Mouse (Mus musculus) embryonic facial prominence, embryonic 13.5 days (tissue): ENCODE results near the gene Cldnd1. TPM values are rescaled to one million over a fixed set of nuclear protein-coding genes. Genes with fewer than 3 reads are reported as not detected.

Experiments used
- ATAC-seq: fragments of 200-750 bp; cut with Nextera tagmentation; 2 replicates; pipeline ENCODE4 v1.8.0; 2017; ENCODE audit warnings: low read depth; ENCODE audit not compliant: insufficient number of reproducible peaks, insufficient read depth, low FRiP score, low TSS enrichment
- H3K27ac ChIP-seq: fragments of 300-500 bp; sonication (generic); 2 replicates; pipeline ENCODE4 v1.5.1; 2015; ENCODE audit warnings: moderate library complexity, mild to moderate bottlenecking, inconsistent platforms
- H3K27me3 ChIP-seq: fragments of 300-500 bp; sonication (generic); 2 replicates; pipeline ENCODE4 v1.6.1; 2015; ENCODE audit warnings: mild to moderate bottlenecking, inconsistent platforms
- H3K36me3 ChIP-seq: fragments of 300-500 bp; sonication (generic); 2 replicates; pipeline ENCODE4 v1.6.1; 2015; ENCODE audit warnings: mild to moderate bottlenecking, inconsistent platforms
- H3K4me1 ChIP-seq: fragments of 300-500 bp; sonication (generic); 2 replicates; pipeline ENCODE4 v1.6.1; 2015; ENCODE audit warnings: inconsistent platforms
- H3K4me2 ChIP-seq: fragments of 300-500 bp; sonication (generic); 2 replicates; pipeline ENCODE4 v1.6.1; 2015; ENCODE audit warnings: moderate library complexity, mild to moderate bottlenecking, inconsistent platforms
- H3K4me3 ChIP-seq: fragments of 300-500 bp; sonication (generic); 2 replicates; pipeline ENCODE4 v1.5.1; 2015; ENCODE audit warnings: mild to moderate bottlenecking, inconsistent platforms
- H3K9ac ChIP-seq: fragments of 300-500 bp; sonication (generic); 2 replicates; pipeline ENCODE4 v1.6.1; 2015; ENCODE audit warnings: mild to moderate bottlenecking, inconsistent platforms
- H3K9me3 ChIP-seq: fragments of 300-500 bp; sonication (generic); 2 replicates; pipeline ENCODE4 v1.6.1; 2016; ENCODE audit warnings: inconsistent platforms
- WGBS: fragments of 180-500 bp; shearing (Covaris S2); methylation state at CpG from one replicate; pipeline ENCODE4 v1.1.7; 2015; ENCODE audit warnings: mixed read lengths; 5-methylcytosine and 5-hydroxymethylcytosine counted together
- polyA plus RNA-seq: library from polyadenylated mRNA; unstranded; fragments of >200 nt; fragmentation: Nextera tagmentation; extraction: Ambion mirVana; gene quantifications from 2 replicates; pipeline ENCODE4 v1.2.1, GENCODE M21; 2015

Gene Cldnd1
- polyA plus RNA-seq, 1 experiment from 2014 or later, result 134 TPM

GRCm38 (mm10) chr16:58712221-58712620, 15.5 kb upstream of the Cldnd1 start:
- ATAC-seq, result no peak
- 49% methylated on average over 8 of the region's 8 CpGs for WGBS
- H3K27me3 ChIP-seq, result no peaks in the 10 kb centered on the region
- no peak overlapping the region for H3K4me3 ChIP-seq
- peak overlapping the region; percentile 21; the same call in 1 of the 2 replicates for H3K4me2 ChIP-seq
- H3K9ac ChIP-seq, result no peak overlapping the region
- no peaks in the 10 kb centered on the region for H3K9me3 ChIP-seq
- H3K4me1 ChIP-seq, result no peaks in the 10 kb centered on the region
- no peak overlapping the region for H3K27ac ChIP-seq
- H3K36me3 ChIP-seq, result no peaks in the 10 kb centered on the region

DNA sequence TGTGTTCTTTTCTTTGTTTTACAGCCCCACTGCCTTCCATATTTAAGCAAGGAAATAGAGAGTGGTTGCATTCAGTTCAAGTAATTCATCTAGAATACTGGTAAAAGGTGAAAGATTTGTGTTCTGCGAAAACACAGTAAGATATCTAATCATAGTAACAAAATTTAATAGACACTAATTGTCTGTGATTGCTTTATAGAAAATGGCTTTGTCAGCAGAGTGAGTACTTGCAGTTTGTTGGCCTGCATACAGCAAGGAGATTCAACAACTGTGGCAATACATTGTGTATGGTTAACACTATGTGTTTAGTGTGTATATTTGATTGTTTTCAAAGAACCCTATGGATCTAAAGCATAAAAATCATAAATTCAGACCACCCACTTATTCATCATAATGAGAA, 14.6 kb upstream of the Cldnd1 start:
- WGBS, result 89% methylated on average over 1 of the region's 1 CpGs
- H3K4me1 ChIP-seq, result no peaks in the 10 kb centered on the region
- H3K27me3 ChIP-seq, result no peaks in the 10 kb centered on the region
- no peak overlapping the region for H3K4me2 ChIP-seq
- no peak overlapping the region for H3K9ac ChIP-seq
- H3K9me3 ChIP-seq, result no peaks in the 10 kb centered on the region
- no peak overlapping the region for H3K4me3 ChIP-seq
- no peaks in the 10 kb centered on the region for H3K36me3 ChIP-seq
- ATAC-seq, result no peak
- no peak overlapping the region for H3K27ac ChIP-seq

DNA sequence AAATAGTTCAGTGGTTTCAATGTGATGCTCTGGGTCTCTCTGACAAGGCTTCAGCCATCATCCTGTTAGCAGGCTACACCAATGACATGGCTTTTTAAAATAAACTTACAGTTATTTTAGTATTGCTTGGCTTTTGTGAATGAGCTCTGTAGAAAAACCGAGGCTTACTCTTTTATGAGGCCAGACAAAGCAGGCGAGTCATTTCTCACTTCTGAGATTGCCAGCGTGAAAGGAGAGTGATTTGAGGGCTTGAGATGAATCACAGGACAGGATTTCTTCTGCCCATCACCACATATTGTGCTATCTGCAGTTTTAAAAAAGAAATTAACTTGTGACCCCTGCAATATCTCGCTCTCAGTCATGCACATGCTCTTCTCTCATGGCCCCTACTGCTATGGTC, 12.7 kb upstream of the Cldnd1 start:
- Histone ChIP-seq H3K27me3 (no peaks in the 10 kb centered on the region), H3K27ac (no peak overlapping the region), H3K4me2 (no peak overlapping the region), H3K4me1 (no peaks in the 10 kb centered on the region), H3K36me3 (no peaks in the 10 kb centered on the region), H3K4me3 (no peak overlapping the region), H3K9me3 (no peaks in the 10 kb centered on the region), H3K9ac (no peak overlapping the region)
- 79% methylated on average over 4 of the region's 4 CpGs for WGBS
- ATAC-seq, result no peak

DNA sequence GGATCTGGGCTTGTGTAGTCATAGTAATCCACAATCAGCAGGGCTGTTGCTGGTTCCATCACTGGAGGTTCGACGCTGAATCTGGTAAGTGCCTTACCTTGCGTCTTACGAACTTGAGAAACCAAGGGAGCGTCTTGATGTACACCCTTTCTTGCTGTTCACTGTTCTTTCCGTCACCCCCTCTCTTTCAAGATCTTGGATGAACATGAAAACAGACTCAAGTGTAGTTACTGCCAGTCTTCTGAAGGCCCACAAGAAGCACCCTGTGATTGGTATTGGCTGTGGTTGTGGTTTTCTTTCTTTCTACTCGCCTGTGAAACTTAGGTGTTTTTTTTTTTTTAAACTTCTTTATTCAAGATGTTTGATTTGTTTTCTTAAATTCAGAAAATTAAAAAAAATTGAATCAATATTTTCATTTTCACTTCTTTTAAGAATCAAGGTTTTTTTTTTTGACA, 9.0 kb upstream of the Cldnd1 start, which contains the start of gene Gpr15:
Gpr15 (minus strand) TSS at position 405 of the 455 bp plus-strand sequence.
- H3K9me3 ChIP-seq, result no peaks in the 10 kb centered on the region
- H3K9ac ChIP-seq, result no peak within 1 kb of the TSS
- no peak within 1 kb of the TSS for H3K4me3 ChIP-seq
- WGBS, result 89% methylated on average over 7 of the region's 7 CpGs
- no peaks in the 10 kb centered on the region for H3K4me1 ChIP-seq
- H3K27ac ChIP-seq, result no peak within 1 kb of the TSS
- no peak within 1 kb of the TSS for H3K4me2 ChIP-seq
- H3K36me3 ChIP-seq, result no peaks in the 10 kb centered on the region
- H3K27me3 ChIP-seq, result no peaks in the 10 kb centered on the region
- ATAC-seq, result no peak

DNA sequence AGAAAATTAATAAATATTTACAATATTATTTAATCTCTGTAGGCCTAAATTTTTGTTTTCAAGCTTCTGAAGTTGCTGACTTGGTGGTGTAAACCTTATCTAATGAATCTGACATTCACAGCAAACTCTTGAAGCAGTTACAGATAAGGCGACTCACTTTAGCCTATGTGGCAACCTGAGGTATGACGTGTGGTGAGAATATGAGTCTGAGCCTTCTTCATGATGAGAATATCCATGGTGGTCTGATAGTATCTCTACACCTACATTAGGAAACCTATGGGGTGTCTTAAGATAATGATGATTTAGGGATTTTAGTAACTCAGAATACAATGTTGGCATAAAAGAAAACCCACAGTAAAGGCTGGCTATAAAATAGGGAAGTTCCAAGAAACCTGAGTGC, 5.4 kb upstream of the Cldnd1 start:
- no peak for ATAC-seq
- Histone ChIP-seq H3K9me3 (no peaks in the 10 kb centered on the region), H3K27ac (no peak overlapping the region), H3K9ac (no peak overlapping the region), H3K4me1 (no peaks in the 10 kb centered on the region), H3K36me3 (no peaks in the 10 kb centered on the region), H3K27me3 (no peaks in the 10 kb centered on the region), H3K4me2 (no peak overlapping the region), H3K4me3 (no peak overlapping the region)
- WGBS, result 84% methylated on average over 2 of the region's 2 CpGs

DNA sequence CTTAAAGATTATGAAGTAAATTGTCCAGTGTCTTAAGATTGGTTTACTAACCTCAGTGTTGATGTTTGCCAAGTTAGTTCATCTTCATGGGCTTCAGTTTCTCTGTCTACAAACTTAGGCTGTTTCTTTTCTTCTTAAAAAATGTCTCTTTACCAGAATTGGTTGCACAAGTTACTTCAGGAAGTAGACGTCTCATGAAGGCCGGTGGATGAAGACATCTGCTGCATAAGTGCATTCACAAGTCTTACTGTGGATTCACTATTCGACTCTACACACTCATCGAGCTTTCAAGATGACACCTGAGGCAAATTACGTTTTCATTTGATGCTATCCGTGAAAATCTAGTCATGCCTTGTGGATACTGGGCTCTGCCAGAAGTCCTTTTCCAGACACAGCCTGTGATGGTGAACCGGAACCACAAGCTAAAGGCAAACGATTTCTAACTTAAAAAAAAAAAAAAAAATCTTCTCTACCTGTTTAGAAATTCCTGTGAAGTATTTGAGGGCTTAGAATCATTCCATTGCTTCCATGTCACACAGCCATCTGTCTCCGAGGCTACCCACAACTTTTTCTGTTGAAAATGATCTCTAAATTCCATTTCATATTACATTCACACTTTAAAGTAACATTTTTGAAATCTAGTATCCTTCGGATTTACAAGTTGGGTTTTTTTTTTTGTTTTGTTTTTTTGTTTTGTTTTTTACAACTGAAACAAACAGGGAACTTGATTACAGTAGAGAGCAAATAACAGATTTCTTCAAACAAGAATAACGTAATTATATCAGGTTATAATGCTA, 832 bp upstream of the Cldnd1 start:
- ATAC-seq, result no peak
- H3K27me3 ChIP-seq, result no peaks in the 10 kb centered on the region
- peak overlapping the region; percentile 79 for H3K4me3 ChIP-seq
- no peaks in the 10 kb centered on the region for H3K9me3 ChIP-seq
- H3K9ac ChIP-seq, result no peak overlapping the region
- H3K36me3 ChIP-seq, result peaks cover 18% of the 10 kb centered on the region
- 71% methylated on average over 11 of the region's 11 CpGs for WGBS
- peak overlapping the region; percentile 61 for H3K4me2 ChIP-seq
- H3K4me1 ChIP-seq, result peaks cover 11% of the 10 kb centered on the region
- no peak overlapping the region for H3K27ac ChIP-seq

GRCm38 (mm10) chr16:58728176-58728671, 514 bp downstream of the Cldnd1 start:
- Histone ChIP-seq H3K27me3 (no peaks in the 10 kb centered on the region), H3K4me3 (peak overlapping the region; percentile 79), H3K9me3 (no peaks in the 10 kb centered on the region), H3K27ac (peak overlapping the region; percentile 83), H3K4me1 (peaks cover 11% of the 10 kb centered on the region), H3K4me2 (peak overlapping the region; percentile 61), H3K36me3 (peaks cover 31% of the 10 kb centered on the region), H3K9ac (peak overlapping the region; percentile 81)
- ATAC-seq, result peak; percentile 91
- WGBS, result under 1% methylated on average over 29 of the region's 31 CpGs

GRCm38 (mm10) chr16:58738205-58738604, 10.5 kb downstream of the Cldnd1 start:
- Histone ChIP-seq H3K36me3 (peaks cover 18% of the 10 kb centered on the region), H3K4me2 (no peak overlapping the region), H3K4me1 (no peaks in the 10 kb centered on the region), H3K4me3 (no peak overlapping the region), H3K27me3 (no peaks in the 10 kb centered on the region), H3K9ac (no peak overlapping the region), H3K27ac (no peak overlapping the region), H3K9me3 (no peaks in the 10 kb centered on the region)
- no peak for ATAC-seq
- WGBS, result 75% methylated on average over 4 of the region's 4 CpGs

- Histone ChIP-seq H3K9ac (no peak overlapping the region), H3K4me1 (no peaks in the 10 kb centered on the region), H3K4me2 (no peak overlapping the region), H3K4me3 (no peak overlapping the region), H3K9me3 (no peaks in the 10 kb centered on the region), H3K27ac (no peak overlapping the region), H3K36me3 (peaks cover 13% of the 10 kb centered on the region), H3K27me3 (no peaks in the 10 kb centered on the region)
- 96% methylated on average over 1 of the region's 1 CpGs for WGBS
- no peak for ATAC-seq
These were observed 11.1 kb downstream of the Cldnd1 start for GRCm38 (mm10) chr16:58738800-58739199.

DNA sequence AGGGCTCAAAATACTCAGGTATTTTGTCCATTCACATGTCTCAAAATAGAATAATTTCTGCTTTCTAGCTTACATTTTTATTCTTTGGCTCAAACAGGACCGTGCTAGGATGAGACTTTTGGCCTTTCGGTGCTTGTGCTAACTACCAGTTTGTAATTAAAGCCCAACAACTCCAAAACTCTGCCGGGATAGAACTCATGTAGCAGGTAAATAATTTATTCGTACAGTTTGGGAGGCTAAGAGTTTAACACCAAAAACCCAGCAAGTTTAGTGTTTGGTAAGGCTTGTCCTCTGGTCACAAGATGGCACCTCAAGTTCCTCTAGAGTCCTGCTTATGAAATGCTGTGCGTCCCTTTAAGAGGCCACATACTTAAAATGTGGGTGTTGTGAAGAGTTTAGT, 13.0 kb downstream of the Cldnd1 start:
- Histone ChIP-seq H3K4me2 (no peak overlapping the region), H3K27me3 (no peaks in the 10 kb centered on the region), H3K4me1 (no peaks in the 10 kb centered on the region), H3K4me3 (no peak overlapping the region), H3K9me3 (no peaks in the 10 kb centered on the region), H3K27ac (no peak overlapping the region), H3K9ac (no peak overlapping the region), H3K36me3 (no peaks in the 10 kb centered on the region)
- 93% methylated on average over 5 of the region's 5 CpGs for WGBS
- ATAC-seq, result no peak

DNA sequence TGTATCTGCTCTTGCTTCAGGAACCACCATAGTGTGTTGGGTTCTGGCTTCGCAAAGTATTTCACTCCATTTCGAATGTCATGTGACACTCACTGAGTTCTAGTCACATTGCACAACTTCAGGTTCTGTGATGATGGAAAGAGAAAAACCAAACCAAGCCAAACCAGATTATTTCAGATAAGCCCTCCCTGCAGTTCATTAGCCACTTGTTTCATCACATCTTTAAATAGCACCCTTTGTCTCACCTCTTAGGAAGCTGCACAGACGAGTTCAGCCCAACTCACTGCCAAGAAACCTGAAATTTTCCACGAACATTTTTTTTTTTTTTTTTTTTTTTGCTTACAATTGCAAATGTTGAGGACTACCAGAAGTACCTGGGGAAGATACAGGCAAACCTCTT, 19.0 kb downstream of the Cldnd1 start:
- Histone ChIP-seq H3K4me3 (no peak overlapping the region), H3K27ac (no peak overlapping the region)
- WGBS, result 64% methylated on average over 4 of the region's 4 CpGs

GRCm38 (mm10) chr16:58751314-58751713, 23.6 kb downstream of the Cldnd1 start:
- H3K36me3 ChIP-seq, result no peaks in the 10 kb centered on the region
- no peak overlapping the region for H3K4me3 ChIP-seq
- H3K27ac ChIP-seq, result no peak overlapping the region
- H3K4me1 ChIP-seq, result no peaks in the 10 kb centered on the region
- ATAC-seq, result no peak
- 21% methylated on average over 1 of the region's 1 CpGs for WGBS
- H3K27me3 ChIP-seq, result no peaks in the 10 kb centered on the region
- H3K4me2 ChIP-seq, result no peak overlapping the region
- no peak overlapping the region for H3K9ac ChIP-seq
- H3K9me3 ChIP-seq, result no peaks in the 10 kb centered on the region

More for the DNA sequence above, 19.0 kb downstream of the Cldnd1 start:
- no peaks in the 10 kb centered on the region for H3K27me3 ChIP-seq
- no peaks in the 10 kb centered on the region for H3K9me3 ChIP-seq
- ATAC-seq, result no peak
- no peak overlapping the region for H3K4me2 ChIP-seq
- H3K4me1 ChIP-seq, result no peaks in the 10 kb centered on the region
- H3K36me3 ChIP-seq, result no peaks in the 10 kb centered on the region
- H3K9ac ChIP-seq, result no peak overlapping the region
